Mouse (Mus musculus) mature B cell (primary cell): ENCODE results near the gene Ppp1r3d.

ENCODE experiments used
- in situ Hi-C: fragments of 300-500 bp; cut with MboI; formaldehyde crosslinking; loops from 2 replicates; pipeline ENCODE4 v1.14.3; 2019

The Ppp1r3d gene

GRCm38 (mm10) chr2:178413481-178414260 lies 601 bp downstream of the Ppp1r3d start:
- in situ Hi-C loops: no loop called here

- in situ Hi-C loops: no loop called here
Measured at GRCm38 (mm10) chr2:178413081-178413480, 1.2 kb downstream of the Ppp1r3d start.

- in situ Hi-C loops: no loop called here
Measured at GRCm38 (mm10) chr2:178412598-178412997, 1.7 kb downstream of the Ppp1r3d start.

GRCm38 (mm10) chr2:178410286-178410685 lies 4.0 kb downstream of the Ppp1r3d start:
- in situ Hi-C loops: no loop called here

- in situ Hi-C loops: no loop called here
Measured at GRCm38 (mm10) chr2:178409024-178409423, 5.2 kb downstream of the Ppp1r3d start.

- in situ Hi-C loops: no loop called here
Measured at GRCm38 (mm10) chr2:178407053-178407815, 7.0 kb downstream of the Ppp1r3d start, which contains the start of gene Sycp2. Gene Sycp2, minus strand, starts transcription at chr2:178407685.
